Mouse (Mus musculus): ENCODE measurements around the gene Hpgds. TPM values are rescaled to one million over a fixed set of nuclear protein-coding genes. Genes with fewer than 3 reads are reported as not detected.

Hpgds gene
- polyA plus RNA-seq (2014; fragmentation: Illumina TruSeq; extraction: RNeasy Lipid Tissue Mini Kit (QIAGEN cat#74804); ENCODE audit: low read depth, low replicate concordance) = 34.2 TPM

GRCm38 (mm10) chr6:65144621-65145205, at the start of gene Hpgds:
Gene Hpgds, minus strand, starts transcription at chr6:65144908.

Other genes with a start within 250 kb of the Hpgds start
- gene Smarcad1, start 102.3 kb downstream of the Hpgds start, polyA plus RNA-seq (2014; fragmentation: Illumina TruSeq; extraction: RNeasy Lipid Tissue Mini Kit (QIAGEN cat#74804); ENCODE audit: low read depth, low replicate concordance) = 54.1 TPM
- not detected for gene C130060K24Rik, start 236.2 kb upstream of the Hpgds start, polyA plus RNA-seq (2014; fragmentation: Illumina TruSeq; extraction: RNeasy Lipid Tissue Mini Kit (QIAGEN cat#74804); ENCODE audit: low read depth, low replicate concordance)

All from sigmoid colon, adult 10 weeks (tissue).